Mouse (Mus musculus) stomach, embryonic 16.5 days (tissue): ENCODE results near the gene Pigm. TPM values are rescaled to one million over a fixed set of nuclear protein-coding genes. Genes with fewer than 3 reads are reported as not detected.

Experiments used
- ATAC-seq: fragments of 200-750 bp; cut with Nextera tagmentation; 2 replicates; pipeline ENCODE4 v1.8.0; 2017; ENCODE audit warnings: moderate number of reproducible peaks, moderate TSS enrichment; ENCODE audit not compliant: insufficient read depth, low FRiP score
- H3K27ac ChIP-seq: fragments of 300-500 bp; sonication (generic); 2 replicates; pipeline ENCODE4 v1.5.1; 2014; ENCODE audit warnings: low read length
- H3K27me3 ChIP-seq: fragments of 300-500 bp; sonication (generic); 2 replicates; pipeline ENCODE4 v1.6.1; 2014; ENCODE audit warnings: low read length, control low read depth, mixed read lengths; ENCODE audit not compliant: control insufficient read depth, insufficient read depth
- H3K36me3 ChIP-seq: fragments of 300-500 bp; sonication (generic); 2 replicates; pipeline ENCODE4 v1.6.1; 2014; ENCODE audit warnings: low read length; ENCODE audit not compliant: control insufficient read depth, insufficient read depth
- H3K4me1 ChIP-seq: fragments of 300-500 bp; sonication (generic); 2 replicates; pipeline ENCODE4 v1.6.1; 2014; ENCODE audit warnings: low read length, control low read depth, mixed read lengths; ENCODE audit not compliant: control insufficient read depth, insufficient read depth
- H3K4me2 ChIP-seq: fragments of 300-500 bp; sonication (generic); 2 replicates; pipeline ENCODE4 v1.6.1; 2014; ENCODE audit warnings: low read depth, low read length, mixed read lengths
- H3K4me3 ChIP-seq: fragments of 300-500 bp; sonication (generic); replicated peaks from 2 replicates; pipeline ENCODE4 v1.5.1; 2014; ENCODE audit warnings: mild to moderate bottlenecking, low read length
- H3K9ac ChIP-seq: fragments of 300-500 bp; sonication (generic); 2 replicates; pipeline ENCODE4 v1.6.1; 2014; ENCODE audit warnings: low read length
- H3K9me3 ChIP-seq: fragments of 300-500 bp; sonication (generic); replicated peaks from 2 replicates; pipeline ENCODE4 v1.6.1; 2016; ENCODE audit warnings: low read length, control low read depth; ENCODE audit not compliant: control insufficient read depth
- WGBS: fragments of 180-500 bp; shearing (Covaris S2); extraction: QIAGEN DNeasy Blood & Tissue Kit; methylation state at CpG from one replicate; pipeline ENCODE4 v1.1.7; 2014; 5-methylcytosine and 5-hydroxymethylcytosine counted together
- polyA plus RNA-seq: library from polyadenylated mRNA; unstranded; fragments of >200 nt; fragmentation: Nextera tagmentation; extraction: Ambion mirVana; gene quantifications from 2 replicates; pipeline ENCODE4 v1.2.1, GENCODE M21; 2015

Pigm gene
- polyA plus RNA-seq, 1 experiment from 2014 or later = 6.4 TPM

- Histone ChIP-seq H3K36me3 (no peaks in the 10 kb centered on the region), H3K4me1 (peaks cover 9% of the 10 kb centered on the region; the same call in 1 of the 2 replicates), H3K9ac (no peak overlapping the region), H3K27ac (no peak overlapping the region), H3K9me3 (no peaks in the 10 kb centered on the region), H3K4me2 (no peak overlapping the region), H3K4me3 (no peak overlapping the region), H3K27me3 (peaks cover 5% of the 10 kb centered on the region)
- WGBS = 82% methylated on average over 12 of the region's 12 CpGs
- ATAC-seq = no peak
Observed at GRCm38 (mm10) chr1:172347382-172347781, 29.0 kb upstream of the Pigm start.

- Histone ChIP-seq H3K9me3 (no peaks in the 10 kb centered on the region), H3K9ac (no peak overlapping the region), H3K4me2 (no peak overlapping the region), H3K4me3 (no peak overlapping the region), H3K36me3 (no peaks in the 10 kb centered on the region), H3K27me3 (no peaks in the 10 kb centered on the region), H3K27ac (no peak overlapping the region), H3K4me1 (peaks cover 9% of the 10 kb centered on the region; the same call in 1 of the 2 replicates)
- ATAC-seq = no peak
- WGBS = 69% methylated on average over 5 of the region's 5 CpGs
Observed at GRCm38 (mm10) chr1:172349504-172349903, 26.8 kb upstream of the Pigm start.

GRCm38 (mm10) chr1:172349916-172350812 is 26.2 kb upstream of the Pigm start:
- H3K9me3 ChIP-seq = no peaks in the 10 kb centered on the region
- H3K27ac ChIP-seq = no peak overlapping the region
- no peak overlapping the region for H3K4me3 ChIP-seq
- peak; percentile 73 for ATAC-seq
- H3K27me3 ChIP-seq = no peaks in the 10 kb centered on the region
- 20% methylated on average over 19 of the region's 19 CpGs for WGBS
- H3K4me1 ChIP-seq = peaks cover 9% of the 10 kb centered on the region; the same call in 1 of the 2 replicates
- no peak overlapping the region for H3K4me2 ChIP-seq
- no peak overlapping the region for H3K9ac ChIP-seq
- no peaks in the 10 kb centered on the region for H3K36me3 ChIP-seq

GRCm38 (mm10) chr1:172352001-172352400 is 24.3 kb upstream of the Pigm start:
- Histone ChIP-seq H3K9me3 (no peaks in the 10 kb centered on the region), H3K9ac (no peak overlapping the region), H3K27me3 (no peaks in the 10 kb centered on the region), H3K4me2 (no peak overlapping the region), H3K27ac (no peak overlapping the region), H3K4me3 (no peak overlapping the region), H3K36me3 (no peaks in the 10 kb centered on the region), H3K4me1 (peaks cover 9% of the 10 kb centered on the region; the same call in 1 of the 2 replicates)
- ATAC-seq = no peak
- WGBS = 64% methylated on average over 6 of the region's 6 CpGs

- H3K27ac ChIP-seq = no peak overlapping the region
- WGBS = 85% methylated on average over 3 of the region's 3 CpGs
Observed at GRCm38 (mm10) chr1:172352453-172352852, 23.9 kb upstream of the Pigm start.

GRCm38 (mm10) chr1:172355336-172355735 is 21.0 kb upstream of the Pigm start:
- 56% methylated on average over 3 of the region's 3 CpGs for WGBS
- Histone ChIP-seq H3K27me3 (no peaks in the 10 kb centered on the region), H3K27ac (no peak overlapping the region), H3K9ac (no peak overlapping the region), H3K4me3 (no peak overlapping the region), H3K4me1 (peaks cover 4% of the 10 kb centered on the region; the same call in 1 of the 2 replicates), H3K36me3 (no peaks in the 10 kb centered on the region), H3K4me2 (no peak overlapping the region), H3K9me3 (no peaks in the 10 kb centered on the region)
- ATAC-seq = no peak

More at GRCm38 (mm10) chr1:172352453-172352852, 23.9 kb upstream of the Pigm start:
- no peak overlapping the region for H3K9ac ChIP-seq
- H3K27me3 ChIP-seq = no peaks in the 10 kb centered on the region
- peaks cover 9% of the 10 kb centered on the region; the same call in 1 of the 2 replicates for H3K4me1 ChIP-seq
- H3K4me2 ChIP-seq = no peak overlapping the region
- no peaks in the 10 kb centered on the region for H3K36me3 ChIP-seq
- no peak overlapping the region for H3K4me3 ChIP-seq
- no peak for ATAC-seq
- H3K9me3 ChIP-seq = no peaks in the 10 kb centered on the region

- H3K27ac ChIP-seq = no peak overlapping the region
- WGBS = 11% methylated on average over 1 of the region's 1 CpGs
- no peak overlapping the region for H3K4me2 ChIP-seq
- H3K36me3 ChIP-seq = no peaks in the 10 kb centered on the region
- H3K4me1 ChIP-seq = no peaks in the 10 kb centered on the region
- H3K27me3 ChIP-seq = no peaks in the 10 kb centered on the region
- ATAC-seq = no peak
- H3K4me3 ChIP-seq = no peak overlapping the region
- H3K9ac ChIP-seq = no peak overlapping the region
- no peaks in the 10 kb centered on the region for H3K9me3 ChIP-seq
Observed at GRCm38 (mm10) chr1:172357550-172357949, 18.8 kb upstream of the Pigm start.

GRCm38 (mm10) chr1:172358341-172358740 is 18.0 kb upstream of the Pigm start:
- Histone ChIP-seq H3K36me3 (no peaks in the 10 kb centered on the region), H3K9me3 (no peaks in the 10 kb centered on the region), H3K9ac (no peak overlapping the region), H3K4me2 (no peak overlapping the region), H3K4me3 (no peak overlapping the region), H3K4me1 (no peaks in the 10 kb centered on the region), H3K27me3 (no peaks in the 10 kb centered on the region), H3K27ac (no peak overlapping the region)
- 75% methylated on average over 10 of the region's 10 CpGs for WGBS
- ATAC-seq = no peak

GRCm38 (mm10) chr1:172364684-172365083 is 11.7 kb upstream of the Pigm start:
- Histone ChIP-seq H3K9ac (no peak overlapping the region), H3K27ac (no peak overlapping the region), H3K4me2 (no peak overlapping the region), H3K36me3 (no peaks in the 10 kb centered on the region), H3K4me3 (no peak overlapping the region), H3K9me3 (no peaks in the 10 kb centered on the region), H3K4me1 (no peaks in the 10 kb centered on the region), H3K27me3 (no peaks in the 10 kb centered on the region)
- WGBS = 6% methylated on average over 6 of the region's 6 CpGs
- 0 out of 2 replicates have a peak, but pooled peaks have one; percentile 27 for ATAC-seq
